Mouse (Mus musculus) layer of hippocampus, adult 9-10 months (tissue): ENCODE measurements around the gene Gp1ba.

Experiments
- DNase-seq: peaks from one replicate; pipeline ENCODE4 v3.0.0; 2022; ENCODE audit warnings: low spot score

Gene Gp1ba

DNA sequence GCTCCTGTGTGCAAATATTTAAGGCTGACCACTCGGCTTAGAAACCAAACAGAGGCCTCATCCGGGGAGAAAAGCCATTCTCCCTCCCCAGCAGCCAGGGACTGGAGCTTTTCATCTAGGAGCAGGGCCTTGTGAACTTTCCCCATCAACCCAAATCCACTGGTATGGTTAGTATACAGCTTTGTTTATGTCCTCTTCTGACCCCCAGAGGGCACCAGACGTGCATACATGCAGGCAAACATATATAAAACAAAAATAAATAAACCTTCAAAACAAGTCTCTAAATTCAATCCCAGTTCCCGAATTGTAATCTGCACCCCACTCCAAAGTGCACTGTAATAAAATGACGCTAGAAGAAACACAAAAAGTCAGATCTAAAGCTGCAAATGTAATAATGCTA, 9.4 kb upstream of the Gp1ba start:
- DNase-seq = no peak

- DNase-seq = no peak
Observed at GRCm38 (mm10) chr11:70630129-70630528, 8.8 kb upstream of the Gp1ba start.

DNA sequence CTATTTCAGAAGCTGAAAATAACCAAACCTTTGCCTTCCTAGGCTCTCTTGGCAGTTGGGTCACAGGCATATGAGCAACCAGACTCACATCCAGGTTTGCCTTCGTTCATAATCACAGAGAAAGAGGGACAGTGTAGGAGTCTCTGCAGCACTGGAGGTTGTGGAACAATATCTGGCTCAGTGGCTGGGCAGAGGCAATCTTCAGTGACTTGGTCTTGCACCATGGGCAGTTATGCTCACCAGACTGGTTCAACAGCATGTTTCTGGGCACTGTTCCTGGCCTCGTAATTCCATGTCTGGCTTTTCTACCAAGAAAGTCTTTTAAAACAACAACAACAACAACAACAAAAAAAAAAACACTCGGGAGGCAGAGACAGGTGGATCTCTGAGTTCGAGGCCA, 3.3 kb upstream of the Gp1ba start:
- no peak for DNase-seq

DNA sequence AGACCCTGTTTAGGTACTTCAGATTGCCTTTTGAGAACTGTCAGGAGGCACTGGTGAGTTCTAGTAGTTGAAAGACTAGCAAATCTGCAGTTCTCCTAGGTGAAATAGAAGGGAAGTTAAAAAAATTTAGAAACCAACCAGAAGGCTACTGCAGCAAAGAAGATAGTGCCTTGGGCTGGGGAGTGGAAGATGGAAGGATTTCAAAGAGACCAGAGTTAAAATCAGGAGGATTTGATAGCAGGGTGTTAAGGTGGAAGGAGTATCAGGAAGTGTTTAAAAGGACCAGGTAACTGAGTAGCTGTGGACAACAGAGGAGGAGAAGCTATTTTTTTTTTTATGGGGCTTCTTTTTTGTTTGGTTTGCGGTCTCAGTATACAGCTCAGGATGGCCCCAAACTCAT, 1.2 kb upstream of the Gp1ba start:
- no peak for DNase-seq

DNA sequence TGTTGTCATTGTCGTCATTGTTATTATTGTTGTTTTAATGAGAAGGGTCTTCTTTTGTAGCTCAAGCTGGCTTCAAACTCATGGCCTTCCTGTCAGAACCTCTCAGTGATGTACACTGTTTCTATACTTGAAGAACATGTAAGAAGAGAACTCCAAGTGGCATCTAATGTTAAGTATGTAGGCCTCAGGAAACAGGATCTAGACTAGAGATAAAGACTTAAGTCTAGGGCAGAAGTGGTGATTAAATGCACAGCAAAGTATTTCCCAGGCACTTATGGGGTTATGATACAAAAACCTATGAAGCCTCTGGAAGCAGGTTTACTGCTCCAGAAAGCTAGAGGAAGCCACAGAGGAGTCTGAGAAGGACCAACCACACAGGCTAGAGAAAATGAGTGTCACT, 629 bp upstream of the Gp1ba start:
- DNase-seq = no peak

- no peak for DNase-seq
Observed at GRCm38 (mm10) chr11:70639976-70640375, 1.1 kb downstream of the Gp1ba start.

GRCm38 (mm10) chr11:70641241-70641640, 2.3 kb downstream of the Gp1ba start:
- DNase-seq = no peak

DNA sequence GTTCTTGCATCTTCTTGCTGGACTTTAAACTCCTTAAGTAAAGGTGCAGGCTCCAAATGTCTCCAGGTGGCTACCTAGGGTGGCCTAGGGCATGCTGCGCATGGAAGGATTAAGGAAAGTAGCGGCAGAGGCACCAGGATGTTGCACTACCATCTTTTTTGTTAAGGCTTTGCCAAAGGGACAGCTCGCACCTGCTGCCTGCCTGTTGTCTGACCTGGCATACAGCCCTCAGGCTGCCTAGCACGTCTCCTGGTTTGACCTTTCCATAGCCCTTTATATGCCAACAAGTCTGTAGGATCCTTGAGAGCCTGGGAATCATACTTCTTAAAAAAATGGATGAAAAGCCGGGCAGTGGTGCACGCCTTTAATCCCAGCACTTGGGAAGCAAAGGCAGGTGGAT, 4.1 kb downstream of the Gp1ba start:
- no peak for DNase-seq

GRCm38 (mm10) chr11:70644564-70645103, 5.7 kb downstream of the Gp1ba start:
- no peak for DNase-seq

- no peak for DNase-seq
Observed at GRCm38 (mm10) chr11:70645461-70646258, 6.7 kb downstream of the Gp1ba start.

DNA sequence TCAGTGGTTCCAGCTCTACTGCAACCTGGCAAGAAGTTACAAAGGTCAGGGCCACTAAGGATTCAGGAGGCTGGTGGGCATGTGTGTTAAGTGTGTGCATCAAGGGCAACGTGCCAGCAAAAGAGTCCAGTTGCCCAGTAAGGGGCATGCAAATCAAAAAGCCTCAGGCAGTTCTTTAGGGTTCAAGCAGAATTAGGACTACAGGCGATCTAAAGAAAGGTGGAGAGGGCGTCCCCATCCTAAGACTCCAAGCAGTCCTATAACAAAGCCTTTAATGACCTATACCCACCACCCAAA, 7.3 kb downstream of the Gp1ba start:
- DNase-seq = no peak

GRCm38 (mm10) chr11:70646691-70647650, 8.0 kb downstream of the Gp1ba start, which contains the start of the genes Rnf167 and Slc25a11:
Rnf167 (plus strand) TSS chr11:70647235.
Slc25a11 (minus strand) TSS chr11:70647479.
- DNase-seq = peak; percentile 87

- no peak for DNase-seq
Observed at GRCm38 (mm10) chr11:70647716-70648420, 8.9 kb downstream of the Gp1ba start.

DNA sequence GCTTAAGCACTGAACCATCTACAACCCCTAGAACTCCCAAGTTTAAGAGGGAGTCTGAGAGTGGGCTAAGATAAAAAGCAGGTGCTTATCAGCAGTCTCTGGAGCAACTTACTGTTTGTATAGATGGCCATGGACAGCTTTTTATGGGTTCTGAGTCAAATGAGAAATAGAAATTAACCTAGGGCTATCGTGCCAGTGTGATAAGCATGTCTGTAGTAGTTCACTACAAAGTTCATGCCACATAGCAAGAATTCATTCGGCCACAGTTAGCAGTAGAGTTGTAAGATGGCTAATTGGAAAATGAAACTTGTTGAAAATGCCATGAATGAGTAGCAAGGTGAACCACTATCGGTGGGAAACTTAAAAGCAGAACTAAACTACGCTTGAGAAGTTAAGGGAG, 9.6 kb downstream of the Gp1ba start:
- DNase-seq = no peak

DNA sequence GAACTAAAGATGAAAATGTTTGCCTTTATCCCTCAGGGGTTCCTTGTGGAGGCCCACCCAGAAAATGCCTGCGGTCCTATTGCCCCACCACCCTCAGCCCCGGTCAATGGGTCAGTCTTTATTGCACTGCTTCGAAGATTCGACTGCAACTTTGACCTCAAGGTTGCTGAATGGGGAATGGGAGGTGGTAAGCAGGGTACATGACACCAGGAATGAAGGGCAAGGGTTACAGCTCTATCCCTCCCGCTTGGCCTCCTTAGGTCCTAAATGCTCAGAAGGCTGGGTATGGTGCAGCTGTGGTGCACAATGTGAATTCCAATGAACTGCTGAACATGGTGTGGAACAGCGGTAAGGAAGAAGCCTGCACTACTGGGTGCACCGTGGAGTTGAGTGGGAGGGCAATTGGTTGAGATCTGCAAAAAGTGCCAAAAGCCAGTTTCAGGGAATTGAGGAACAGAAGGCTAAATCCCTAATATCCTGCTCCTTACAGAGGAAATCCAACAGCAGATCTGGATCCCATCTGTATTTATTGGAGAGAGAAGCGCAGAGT, 10.3 kb downstream of the Gp1ba start:
- DNase-seq = no peak

DNA sequence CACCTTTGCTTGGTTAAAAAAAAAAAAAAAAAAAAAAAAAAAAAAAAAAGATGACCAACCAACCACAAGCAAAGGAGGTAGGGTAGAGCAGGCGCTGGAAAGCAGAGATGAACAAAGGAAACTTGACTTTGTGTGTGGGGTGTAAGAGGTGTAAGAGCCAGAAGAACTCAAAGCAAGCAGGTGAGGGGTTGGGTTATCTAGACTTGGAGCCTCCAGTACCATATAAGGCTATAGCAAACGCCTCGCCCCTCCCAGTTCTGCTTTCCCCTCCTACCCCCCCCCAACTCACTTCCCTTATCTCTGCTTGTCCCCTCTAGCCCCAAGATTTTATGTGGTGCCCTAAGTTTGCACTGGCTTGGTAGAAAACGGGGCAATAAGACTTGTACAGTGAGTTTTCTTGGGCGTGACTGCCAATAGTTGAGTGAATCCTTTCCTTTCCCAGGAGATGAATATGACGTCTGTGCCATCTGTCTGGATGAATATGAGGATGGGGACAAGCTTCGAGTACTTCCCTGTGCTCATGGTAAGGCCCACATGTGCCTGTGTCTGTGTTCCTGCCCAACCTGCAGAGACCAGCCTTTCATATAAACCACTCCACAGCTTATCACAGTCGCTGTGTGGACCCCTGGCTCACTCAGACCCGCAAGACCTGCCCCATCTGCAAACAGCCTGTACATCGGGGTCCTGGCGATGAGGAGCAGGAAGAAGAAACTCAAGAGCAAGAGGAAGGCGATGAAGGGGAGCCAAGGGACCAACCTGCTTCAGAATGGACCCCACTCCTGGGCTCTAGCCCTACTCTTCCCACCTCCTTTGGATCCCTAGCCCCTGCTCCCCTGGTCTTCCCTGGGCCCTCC, 11.6 kb downstream of the Gp1ba start:
- DNase-seq = no peak

- no peak for DNase-seq
Observed at GRCm38 (mm10) chr11:70651391-70651790, 12.5 kb downstream of the Gp1ba start.

DNA sequence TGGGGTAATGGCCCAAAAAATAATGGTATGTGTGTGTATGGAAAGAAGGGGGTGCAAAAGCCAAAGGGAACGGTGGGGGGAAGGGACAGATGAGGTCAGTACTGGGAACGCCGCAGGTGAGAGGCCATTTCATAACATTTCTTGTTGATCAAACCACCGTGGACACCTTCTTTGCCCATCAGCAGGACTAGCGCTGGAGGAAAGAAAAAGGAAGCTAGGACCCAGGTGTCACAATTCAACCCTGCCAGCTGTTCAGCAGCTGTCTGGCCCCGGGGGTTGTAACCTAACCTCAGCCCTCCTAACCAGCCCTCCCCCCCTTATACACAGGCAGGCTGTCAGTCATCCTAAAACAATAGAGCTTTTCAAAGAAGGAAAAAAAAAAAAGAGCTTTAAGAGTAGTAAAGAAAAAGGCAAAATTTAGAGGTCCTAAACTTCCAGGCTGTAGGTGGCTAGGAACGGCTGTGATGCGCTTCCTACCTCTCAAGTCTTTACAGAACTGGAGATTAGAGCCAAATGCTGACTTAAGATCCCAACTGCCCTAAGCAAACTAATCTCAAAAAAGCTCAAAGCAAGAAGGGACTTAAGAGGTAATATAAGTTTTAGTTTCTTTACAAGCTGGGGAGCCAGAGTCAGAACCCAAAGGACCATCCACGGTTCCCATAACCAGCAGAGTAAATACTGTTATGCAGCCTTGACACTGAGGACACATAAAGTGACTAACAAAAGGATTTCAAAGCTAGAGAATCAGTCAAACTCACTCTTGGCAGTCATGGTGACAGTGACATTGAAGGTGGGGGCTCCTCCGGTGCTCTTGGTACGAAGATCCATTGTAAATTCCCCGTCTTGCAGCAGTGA, 13.3 kb downstream of the Gp1ba start:
- DNase-seq = no peak

DNA sequence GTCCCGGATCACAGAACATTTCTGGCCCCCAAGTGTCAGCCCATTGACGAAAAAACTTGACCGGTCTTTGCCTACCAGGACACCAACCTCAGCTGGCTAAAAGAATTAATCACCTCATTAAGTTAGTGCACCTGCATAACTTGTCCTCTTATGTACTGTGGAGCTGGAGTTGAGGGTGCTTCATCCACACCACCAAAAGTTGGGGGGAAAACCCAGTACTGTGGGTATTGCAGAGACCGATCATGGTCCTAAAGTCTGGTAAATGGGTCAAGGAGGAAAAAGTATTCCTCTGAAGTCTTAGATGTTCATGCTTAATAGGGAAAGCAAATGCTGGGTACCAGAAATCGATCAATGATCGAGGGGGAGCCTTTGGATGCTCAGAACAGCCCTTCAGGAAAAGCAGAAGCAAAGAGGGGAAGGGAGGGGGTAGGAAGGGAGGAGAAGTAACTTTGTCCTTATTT, 14.0 kb downstream of the Gp1ba start:
- no peak for DNase-seq
